Mouse (Mus musculus) ovary, postnatal 10 days (tissue): Measurements from ENCODE around the gene Dis3.
"Not testable (repeated sequence)": the region's sequence is repeated elsewhere in the genome, so short reads cannot be mapped to it uniquely, and the experiment has no call there.

Experiments used
- DNase-seq: peaks from one replicate; pipeline ENCODE4 v3.0.0; 2022; ENCODE audit warnings: low spot score

The Dis3 gene

GRCm38 (mm10) chr14:99063091-99063490, 36.5 kb downstream of the Dis3 start:
- no peak for DNase-seq

GRCm38 (mm10) chr14:99060616-99061015, 39.0 kb downstream of the Dis3 start:
- DNase-seq = no peak

GRCm38 (mm10) chr14:99058959-99059586, 40.5 kb downstream of the Dis3 start:
- DNase-seq = no peak

GRCm38 (mm10) chr14:99046782-99047181, 52.8 kb downstream of the Dis3 start:
- DNase-seq = no peak

- DNase-seq = peak; percentile 81
Observed at GRCm38 (mm10) chr14:99046031-99046781, 53.4 kb downstream of the Dis3 start, which contains the start of the genes Mzt1 and Bora. Gene Mzt1, minus strand, starts transcription at chr14:99046134. Gene Bora, plus strand, starts transcription at chr14:99046222.

GRCm38 (mm10) chr14:99045378-99046030, 54.1 kb downstream of the Dis3 start:
- DNase-seq = no peak

GRCm38 (mm10) chr14:99044718-99045117, 54.9 kb downstream of the Dis3 start:
- no peak for DNase-seq

GRCm38 (mm10) chr14:99044096-99044495, 55.5 kb downstream of the Dis3 start:
- no peak for DNase-seq

GRCm38 (mm10) chr14:99043499-99043898, 56.1 kb downstream of the Dis3 start:
- DNase-seq = no peak

- no peak for DNase-seq
Observed at GRCm38 (mm10) chr14:99041416-99041815, 58.2 kb downstream of the Dis3 start.

GRCm38 (mm10) chr14:99039308-99039707, 60.3 kb downstream of the Dis3 start:
- DNase-seq = not testable (repeated sequence)

- no peak for DNase-seq
Observed at GRCm38 (mm10) chr14:99037703-99038102, 61.9 kb downstream of the Dis3 start.

GRCm38 (mm10) chr14:99036039-99036438, 63.5 kb downstream of the Dis3 start:
- DNase-seq = no peak

- not testable (repeated sequence) for DNase-seq
Observed at GRCm38 (mm10) chr14:99034851-99035250, 64.7 kb downstream of the Dis3 start.

- DNase-seq = no peak
Observed at GRCm38 (mm10) chr14:99032596-99032995, 67.0 kb downstream of the Dis3 start.

- no peak for DNase-seq
Observed at GRCm38 (mm10) chr14:99031337-99031873, 68.2 kb downstream of the Dis3 start.

- DNase-seq = no peak
Observed at GRCm38 (mm10) chr14:99029987-99030386, 69.6 kb downstream of the Dis3 start.
